Mouse (Mus musculus) 416B (cell line): ENCODE measurements at regions not wholly inside any gene's neighbourhood (a gene's known extent, or its start where the extent isn't known, plus 50 kb on each side); places are given as distances from the start of the nearest gene placed in this dataset.

Source experiments
- DNase-seq: peaks from one replicate; pipeline ENCODE4 v3.0.0; 2011; ENCODE audit warnings: low read depth

DNA sequence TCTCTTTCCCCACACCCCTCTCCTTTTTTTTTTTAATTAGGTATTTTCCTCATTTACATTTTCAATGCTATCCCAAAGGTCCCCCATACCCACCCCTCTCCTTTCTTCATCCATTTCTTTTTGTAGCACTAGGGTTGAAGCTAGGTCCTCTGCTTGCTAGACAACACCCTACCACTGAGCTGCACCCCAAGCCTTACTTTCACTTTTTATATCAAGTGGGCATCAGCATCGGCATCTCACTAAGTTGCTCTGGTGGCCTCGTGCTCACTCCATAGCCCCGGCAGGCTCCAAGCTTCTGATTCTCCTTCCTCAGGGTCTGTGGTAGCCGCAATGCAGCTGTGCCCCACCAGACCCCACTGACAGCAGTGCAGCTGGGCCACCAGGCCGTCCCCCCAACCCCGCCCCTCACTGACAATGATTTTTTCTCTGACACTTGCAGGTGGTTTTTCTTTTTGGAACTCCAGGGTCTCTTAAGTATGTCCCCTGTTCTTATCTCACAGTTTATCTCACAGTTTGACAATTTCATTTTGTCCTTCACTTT is 77.5 kb downstream of the Nufip1 start:
- DNase-seq, result peak; percentile 59

DNA sequence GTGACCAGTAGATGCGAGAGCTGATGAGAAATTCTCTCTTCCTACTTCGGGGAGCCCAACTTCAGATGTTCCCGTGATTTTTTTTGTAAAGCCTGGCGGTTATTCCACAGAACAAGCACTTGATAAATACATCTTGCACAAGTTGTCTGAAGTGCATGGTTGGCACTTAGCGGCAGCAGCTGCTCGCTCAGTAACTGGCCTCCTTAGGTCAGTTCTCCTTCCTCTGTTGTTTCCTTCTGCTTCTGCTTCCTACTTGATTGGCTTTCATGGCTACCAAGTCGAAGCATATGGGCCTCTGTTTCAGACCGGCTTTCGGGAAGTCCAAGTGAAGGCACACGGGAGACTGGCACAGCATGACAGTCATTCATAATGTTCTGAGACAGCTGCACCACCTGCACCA is 84.6 kb downstream of the Nufip1 start:
- peak; percentile 28 for DNase-seq

DNA sequence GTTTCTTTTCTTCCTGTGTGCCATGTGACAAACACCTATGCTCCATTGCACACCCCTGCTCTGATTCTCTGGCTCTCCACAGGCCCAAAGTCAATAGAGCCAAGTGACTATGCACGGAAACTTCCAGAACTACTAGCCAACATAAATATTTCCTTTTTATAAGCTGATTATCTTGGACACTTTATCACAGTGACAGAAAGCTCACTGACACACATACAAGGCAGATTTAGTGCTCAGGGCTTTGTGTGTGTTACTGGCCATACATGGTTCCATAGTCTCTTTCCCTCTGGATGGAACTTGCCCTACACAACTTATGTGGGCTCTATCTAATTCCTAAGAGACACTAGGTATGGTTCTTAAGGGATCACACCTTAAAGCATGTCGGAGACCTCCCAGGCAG is 86.7 kb downstream of the Nufip1 start:
- DNase-seq, result no peak

DNA sequence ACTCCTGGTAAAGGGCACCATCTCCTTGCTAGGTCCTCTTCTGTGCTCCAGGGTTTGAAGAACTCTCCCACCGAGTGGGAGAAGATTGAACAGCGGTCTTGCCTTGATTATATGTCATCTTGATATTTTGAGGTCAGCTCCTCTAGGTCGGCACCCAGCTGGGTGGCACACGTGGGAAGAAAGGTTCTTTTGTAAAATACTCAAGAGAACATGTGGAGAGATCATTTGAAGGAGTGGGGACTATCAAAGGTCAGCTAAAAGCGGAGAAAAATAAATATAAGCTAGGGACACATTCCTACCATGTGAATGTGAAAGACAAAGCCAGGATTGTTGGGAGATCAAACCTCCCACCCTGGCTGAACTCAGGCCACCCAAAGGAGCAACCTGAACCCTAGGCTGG is 87.7 kb downstream of the Nufip1 start:
- no peak for DNase-seq

DNA sequence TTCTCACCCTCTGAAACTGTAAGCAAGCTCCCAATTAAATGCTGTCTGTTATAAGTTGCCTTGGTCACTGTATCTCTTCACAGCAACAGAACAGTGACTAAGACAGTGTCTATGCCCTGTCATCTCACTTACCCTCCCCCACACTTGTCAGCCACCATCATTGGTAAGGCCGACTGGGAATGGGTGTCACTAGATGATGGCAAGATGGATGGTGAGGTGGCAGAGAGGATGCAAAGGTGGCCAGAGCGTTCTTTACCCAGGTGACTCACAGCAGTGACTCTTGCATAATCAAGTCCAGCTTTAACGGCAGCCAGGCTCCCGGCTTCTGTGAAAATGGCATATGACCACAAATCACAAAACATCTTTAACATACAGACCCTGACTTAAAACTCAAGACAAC is 91.9 kb downstream of the Nufip1 start:
- DNase-seq, result peak; percentile 75

DNA sequence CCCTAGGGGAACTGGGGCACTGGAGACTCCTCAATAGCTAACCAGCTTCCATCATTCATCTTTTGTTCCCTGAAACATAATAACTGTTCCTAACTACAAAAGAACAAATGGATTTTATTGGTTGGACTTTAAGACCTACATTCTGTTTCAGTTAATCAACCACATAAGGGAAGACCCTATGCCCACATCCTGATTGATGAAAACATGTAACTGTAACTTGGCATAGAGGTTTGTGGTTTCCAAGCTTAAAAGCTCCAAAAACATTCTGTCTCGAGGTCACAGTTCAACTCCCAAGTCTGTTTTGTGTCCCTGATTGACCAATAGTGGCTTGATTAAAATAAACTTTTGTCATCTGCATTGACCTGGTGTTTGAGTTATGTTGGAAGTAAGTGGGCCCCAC is 92.4 kb downstream of the Nufip1 start:
- DNase-seq, result peak; percentile 80

DNA sequence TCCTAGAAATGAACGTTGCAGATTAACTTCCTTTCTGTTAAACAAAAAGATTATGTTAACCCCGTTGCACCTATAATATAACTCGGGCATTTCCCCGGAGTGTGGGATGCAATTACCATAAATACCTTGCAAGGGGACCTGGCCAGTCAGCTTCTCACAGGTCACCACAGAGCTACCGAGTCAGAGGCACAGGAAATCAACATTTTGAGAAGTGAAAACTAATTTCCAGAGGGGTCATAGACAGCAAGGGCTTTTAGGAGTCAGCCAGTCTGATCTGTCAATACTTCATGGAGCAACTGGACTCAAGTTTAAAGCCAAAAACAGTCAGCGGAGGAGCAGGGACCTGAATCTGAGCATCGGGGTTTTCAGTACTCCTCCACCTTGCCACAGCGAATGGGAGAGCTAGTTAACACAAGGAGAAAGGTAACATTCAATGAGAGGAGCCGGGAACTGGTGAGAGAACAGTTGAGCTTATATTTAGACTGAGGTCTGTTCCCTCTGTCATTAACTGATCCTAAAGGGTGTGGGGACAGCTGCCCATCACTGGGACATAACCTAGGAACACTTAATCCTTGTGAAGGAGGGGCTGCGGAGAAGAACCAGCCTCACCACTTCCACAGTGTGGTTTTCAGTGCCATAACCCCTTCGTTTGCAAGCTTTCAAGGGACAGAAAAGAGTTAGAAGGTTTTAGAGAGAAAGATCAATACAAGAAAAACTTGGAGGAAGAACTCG is 105.9 kb downstream of the Nufip1 start:
- no peak for DNase-seq

DNA sequence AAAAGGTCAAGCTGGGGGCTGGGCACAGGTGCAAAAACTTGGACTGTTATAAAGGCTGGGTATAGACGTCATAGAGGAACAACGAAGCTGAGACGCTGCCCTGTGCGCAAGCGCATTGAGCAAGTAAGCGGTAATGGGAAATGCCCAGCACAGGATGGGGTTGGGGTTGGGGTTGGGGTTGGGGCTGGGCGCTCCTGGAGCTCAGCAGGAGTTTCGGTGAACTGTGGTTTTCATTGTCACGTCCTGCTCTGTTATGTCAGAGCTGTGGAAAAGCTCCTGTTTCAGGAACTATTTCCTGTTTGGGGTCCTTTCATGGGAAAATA is 106.4 kb downstream of the Nufip1 start:
- no peak for DNase-seq

DNA sequence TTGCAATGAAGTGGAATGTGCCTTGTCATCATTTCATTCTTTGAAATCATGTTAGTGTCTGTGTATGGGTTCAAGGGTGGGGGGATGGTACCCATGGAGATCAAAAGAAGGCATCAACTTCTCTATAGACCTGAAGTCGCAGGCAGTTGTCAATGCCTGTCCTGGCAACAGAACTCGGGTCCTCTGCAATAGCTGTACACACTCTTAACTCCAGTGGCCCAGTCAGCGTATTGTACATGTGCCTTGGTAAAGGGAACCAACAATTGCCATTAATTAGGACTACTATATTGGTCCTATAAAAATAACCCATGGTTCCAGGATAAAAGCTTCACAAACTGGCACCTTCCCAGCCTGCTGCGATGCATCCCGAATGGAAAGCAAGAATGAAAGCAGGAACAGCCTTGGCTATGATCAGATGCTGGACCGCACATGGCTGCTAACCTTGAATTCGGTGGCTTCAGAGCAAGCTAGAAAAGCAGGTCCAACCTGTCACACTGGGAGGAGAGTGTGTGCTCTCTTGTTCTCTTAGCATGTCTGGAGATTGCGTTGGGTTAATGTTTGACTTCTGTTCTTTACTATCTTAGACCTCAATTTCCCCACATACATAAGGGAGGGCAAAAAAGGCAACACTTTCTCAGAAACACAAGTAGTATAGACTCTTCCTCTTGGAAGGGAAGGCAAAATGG is 107.0 kb downstream of the Nufip1 start:
- no peak for DNase-seq

DNA sequence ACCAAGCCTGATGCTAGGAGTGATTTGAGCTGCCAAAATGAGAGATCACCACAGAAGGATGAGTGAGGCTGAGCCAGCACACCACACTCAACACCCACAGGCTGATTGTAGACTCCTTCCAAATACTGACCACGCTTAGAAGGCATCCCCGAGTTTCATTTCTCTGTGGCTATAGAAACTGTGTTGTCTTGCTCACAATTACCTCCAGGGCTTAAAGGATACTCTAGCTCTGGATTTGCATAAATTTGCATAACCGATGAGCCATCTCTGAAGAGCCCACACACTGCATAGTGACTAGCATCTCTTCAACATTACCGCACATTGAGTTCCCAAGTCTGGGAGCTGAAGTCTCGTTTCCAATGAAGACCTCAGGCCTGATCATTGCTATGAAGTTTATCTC is 110.3 kb downstream of the Nufip1 start:
- DNase-seq, result no peak

DNA sequence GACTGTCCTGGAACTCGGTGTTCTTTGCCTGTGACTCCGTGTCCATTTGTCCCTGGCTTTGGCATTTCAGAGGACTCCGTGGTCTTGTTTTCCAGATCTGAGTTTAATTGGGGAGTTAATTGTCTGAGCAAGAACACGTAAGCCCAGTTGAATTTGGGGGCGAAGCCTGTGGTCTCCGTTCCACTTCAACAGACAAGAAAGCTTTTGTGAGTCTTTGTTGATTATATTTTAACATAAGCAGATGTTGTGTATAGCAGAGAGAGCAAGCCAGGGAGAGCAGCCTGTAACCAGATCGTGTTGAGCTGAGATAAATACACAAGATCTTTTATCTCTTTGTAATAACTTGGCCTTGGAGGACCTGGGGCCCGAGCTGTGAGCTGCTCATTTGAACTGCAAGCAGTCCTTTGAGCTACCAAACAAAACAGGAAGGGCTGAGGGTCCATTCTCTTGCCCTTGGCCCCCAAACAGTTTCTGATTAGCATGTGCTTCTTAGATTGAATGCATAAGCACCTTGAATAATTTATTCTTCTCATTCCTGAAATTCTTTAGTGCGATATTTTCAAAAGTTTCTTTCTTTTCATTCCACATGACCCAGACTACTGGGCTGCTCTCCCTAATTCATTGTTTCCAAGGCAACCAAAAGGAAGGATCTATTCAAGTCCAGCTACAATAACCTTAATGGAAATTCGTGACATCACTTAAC is 111.1 kb downstream of the Nufip1 start:
- no peak for DNase-seq

DNA sequence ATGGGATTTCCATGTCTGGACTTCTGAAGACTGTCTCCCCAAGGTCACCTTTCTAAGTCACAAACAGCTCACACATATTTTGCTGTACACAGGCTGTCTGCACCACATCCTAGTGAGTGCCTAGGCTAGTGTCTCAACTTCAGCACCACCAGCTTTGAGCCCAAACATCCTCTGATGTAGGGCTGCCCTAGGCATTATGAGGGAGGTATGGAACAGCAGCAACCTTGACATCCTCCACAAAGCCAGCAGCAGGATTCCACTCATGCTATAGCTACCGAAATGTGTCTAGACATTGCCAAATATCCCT is 111.6 kb downstream of the Nufip1 start:
- no peak for DNase-seq

DNA sequence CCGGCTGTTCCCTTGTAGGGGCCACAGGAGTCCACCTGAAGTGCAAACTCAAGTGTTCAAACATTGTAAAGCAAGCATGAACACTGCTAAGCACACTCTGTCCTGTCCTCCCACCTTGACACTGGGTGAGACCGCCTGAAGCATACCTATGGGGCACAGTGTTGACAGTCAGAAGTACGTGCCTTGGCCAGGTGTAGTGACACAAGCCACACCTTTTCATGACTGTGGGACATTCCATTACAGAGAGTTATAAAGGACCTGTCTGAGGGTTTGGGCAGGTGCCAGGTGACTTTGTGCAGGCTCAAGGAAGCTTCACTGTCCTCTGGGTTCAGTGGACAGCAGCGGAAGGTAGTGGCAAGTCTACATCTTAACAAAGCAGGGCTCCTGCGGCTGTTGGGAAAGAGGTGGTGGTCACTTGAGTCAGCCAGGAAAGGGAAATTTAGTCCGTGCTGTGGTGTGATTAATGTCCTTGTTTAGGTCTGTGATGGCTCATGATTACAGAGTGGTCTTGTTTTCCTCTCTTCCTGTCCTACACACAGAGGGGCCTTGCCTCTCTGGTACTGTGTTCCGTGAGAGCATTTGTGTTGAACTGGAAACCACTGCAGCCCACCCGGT is 112.5 kb downstream of the Nufip1 start:
- peak; percentile 91 for DNase-seq

DNA sequence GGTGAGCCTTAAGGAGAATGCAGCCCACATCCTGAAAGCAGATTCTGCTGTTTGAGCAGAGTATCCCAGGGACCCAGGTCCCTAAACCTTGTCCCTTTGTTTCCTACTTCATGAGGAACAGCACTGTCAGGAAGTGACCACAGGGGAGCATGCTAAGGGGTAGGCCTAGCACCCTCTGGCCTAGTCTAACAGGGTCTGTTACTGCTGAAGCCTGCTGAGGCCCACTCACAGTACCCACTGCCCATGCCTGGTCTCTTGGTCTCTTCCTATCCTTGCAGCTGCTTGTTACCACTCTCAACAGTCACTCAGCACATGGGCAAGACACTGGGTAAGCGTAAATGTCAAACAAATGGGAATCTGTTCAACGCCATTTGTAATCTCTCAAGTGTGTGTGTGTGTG is 113.2 kb downstream of the Nufip1 start:
- DNase-seq, result no peak

DNA sequence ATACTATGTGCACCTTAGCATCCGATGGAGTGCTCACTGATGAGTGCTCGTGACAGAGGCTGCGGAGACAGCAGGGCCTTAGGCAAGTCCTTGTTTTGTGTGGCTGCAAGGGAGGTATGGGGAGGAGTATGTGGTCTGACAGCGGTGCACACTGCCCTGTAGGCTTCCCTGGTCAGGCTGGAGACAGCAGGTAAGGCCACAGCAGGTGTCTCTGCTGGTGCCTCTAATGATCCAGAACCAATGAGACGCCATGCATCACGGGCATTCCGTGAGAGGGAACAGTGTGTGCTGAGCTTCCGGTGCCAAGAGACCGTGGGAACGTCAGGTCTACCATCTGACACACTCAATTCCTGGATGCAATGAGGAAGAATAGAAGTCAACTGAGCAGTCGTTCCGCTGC is 114.8 kb downstream of the Nufip1 start:
- DNase-seq, result no peak

DNA sequence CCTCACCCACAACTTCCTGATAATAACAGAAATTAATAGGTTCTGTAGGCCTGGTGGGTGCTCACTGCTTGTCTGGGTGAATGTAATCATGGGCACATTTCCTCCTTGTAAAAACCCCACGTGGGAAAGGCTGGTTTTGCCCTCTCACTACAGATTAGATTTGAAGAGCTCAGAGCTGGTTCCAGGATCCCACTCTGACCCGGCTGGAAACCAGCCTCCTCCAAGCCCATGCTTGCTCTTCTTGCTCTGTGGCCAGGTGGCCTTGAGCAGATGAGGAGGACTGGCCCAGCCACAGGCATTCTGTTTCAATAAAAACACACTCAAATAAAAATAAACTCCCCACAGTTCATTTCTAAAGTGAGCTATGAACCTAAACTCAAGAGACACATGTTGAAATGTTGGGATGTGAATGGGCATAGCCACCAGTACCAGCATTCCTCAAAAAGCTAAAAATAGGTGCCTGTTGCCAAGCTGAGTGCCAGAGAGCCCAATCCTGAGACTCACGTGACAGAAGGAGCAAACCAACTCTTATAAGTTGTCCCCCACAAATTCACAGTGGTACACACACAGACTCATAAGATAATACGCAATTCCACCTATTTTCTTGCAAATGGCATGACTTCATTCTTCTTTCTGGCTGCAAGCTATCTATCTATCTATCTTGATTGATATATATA is 116.1 kb downstream of the Nufip1 start:
- no peak for DNase-seq

DNA sequence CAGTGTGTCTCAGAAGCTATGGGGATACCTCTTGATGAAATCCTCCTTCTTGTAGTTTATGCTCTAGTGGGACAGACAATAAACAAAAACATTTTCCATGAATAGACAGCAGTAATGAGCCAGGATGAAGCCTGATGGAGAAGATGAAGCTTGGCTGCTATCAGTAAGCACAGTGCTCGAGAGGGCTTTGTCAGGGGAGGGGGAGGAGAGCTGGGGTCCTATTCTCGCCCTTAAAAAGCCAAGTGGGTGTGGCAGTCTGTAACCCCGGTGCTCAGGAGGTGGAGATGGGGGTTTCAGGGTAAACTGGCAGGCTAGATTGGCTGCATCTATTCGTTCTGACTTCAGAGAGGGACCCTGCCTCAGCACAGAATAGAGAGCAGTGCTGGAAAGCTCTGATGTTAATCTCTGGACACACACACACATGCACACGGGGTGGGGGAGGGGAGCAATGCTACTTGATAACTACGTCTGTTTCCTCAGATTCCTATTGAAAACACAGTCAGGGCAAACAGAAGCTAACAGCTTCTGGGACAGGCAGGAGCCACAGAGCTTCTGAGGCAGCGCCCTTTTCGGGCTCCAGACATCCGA is 118.4 kb downstream of the Nufip1 start:
- DNase-seq, result no peak

DNA sequence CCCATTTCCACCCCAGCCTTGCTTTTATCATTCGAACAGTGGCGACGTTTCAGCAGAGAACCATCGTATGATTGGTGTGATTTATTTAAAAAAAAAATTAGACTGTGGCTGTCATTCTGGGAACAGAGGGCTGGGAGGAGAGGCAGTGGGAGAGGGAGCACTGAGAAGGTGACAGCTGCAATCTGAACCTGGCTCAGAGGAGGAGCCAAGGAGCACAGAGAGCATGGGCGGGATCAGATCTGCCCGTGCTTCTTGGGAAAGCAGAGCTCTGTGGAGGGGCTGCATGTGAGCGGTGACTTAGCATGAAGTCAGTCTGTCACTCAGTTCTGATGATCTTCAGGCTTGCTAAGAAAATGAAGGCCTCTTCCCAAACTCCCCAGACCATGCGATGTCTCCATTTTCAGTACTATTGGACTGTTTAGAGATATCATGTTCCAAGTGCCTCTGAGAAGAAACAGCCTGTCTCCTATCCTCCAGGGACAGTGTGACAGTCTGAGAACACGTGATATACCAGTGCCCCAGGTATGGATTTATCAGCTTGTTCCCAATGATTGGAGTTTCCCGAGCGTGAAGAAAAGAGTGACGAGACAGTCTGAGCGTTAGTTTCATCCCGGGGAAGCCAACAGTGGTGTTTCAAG is 129.3 kb downstream of the Nufip1 start:
- no peak for DNase-seq

DNA sequence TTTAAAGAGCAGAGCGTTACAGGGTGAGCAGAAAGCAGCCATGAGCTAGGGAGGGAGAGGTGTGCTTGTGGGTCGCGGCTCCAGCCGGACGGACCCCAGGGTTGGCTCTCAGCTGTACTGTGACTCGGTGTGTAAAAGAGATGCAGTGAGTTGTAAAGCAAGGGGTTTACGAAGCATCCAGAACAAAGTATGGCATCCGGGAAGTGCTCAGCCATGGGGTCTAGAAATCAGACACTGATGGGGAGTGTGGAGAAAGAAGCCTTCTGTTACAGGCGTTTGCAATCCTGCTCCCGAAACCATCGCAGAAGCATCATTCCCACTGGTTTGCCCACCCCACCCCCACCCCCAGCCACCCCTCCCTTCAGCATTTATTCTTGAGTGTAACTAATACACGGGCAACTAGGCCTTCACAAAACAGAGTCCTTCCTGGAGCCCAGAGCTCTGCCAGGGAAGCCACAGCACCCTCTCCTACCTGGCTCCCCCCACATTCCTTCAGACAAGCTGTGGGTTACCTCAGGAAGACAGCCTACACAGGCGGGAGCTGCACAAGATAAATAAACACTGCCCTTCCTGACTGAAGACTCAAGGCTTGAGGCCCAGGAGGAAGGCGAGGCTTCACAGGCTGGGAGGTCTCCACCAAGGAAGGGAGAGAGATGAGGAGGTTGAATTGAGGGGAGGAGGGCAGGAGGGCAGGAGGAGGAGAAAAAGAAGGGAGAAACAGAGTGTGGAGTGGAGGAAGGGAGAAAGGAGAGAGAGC is 133.1 kb downstream of the Nufip1 start:
- no peak for DNase-seq

DNA sequence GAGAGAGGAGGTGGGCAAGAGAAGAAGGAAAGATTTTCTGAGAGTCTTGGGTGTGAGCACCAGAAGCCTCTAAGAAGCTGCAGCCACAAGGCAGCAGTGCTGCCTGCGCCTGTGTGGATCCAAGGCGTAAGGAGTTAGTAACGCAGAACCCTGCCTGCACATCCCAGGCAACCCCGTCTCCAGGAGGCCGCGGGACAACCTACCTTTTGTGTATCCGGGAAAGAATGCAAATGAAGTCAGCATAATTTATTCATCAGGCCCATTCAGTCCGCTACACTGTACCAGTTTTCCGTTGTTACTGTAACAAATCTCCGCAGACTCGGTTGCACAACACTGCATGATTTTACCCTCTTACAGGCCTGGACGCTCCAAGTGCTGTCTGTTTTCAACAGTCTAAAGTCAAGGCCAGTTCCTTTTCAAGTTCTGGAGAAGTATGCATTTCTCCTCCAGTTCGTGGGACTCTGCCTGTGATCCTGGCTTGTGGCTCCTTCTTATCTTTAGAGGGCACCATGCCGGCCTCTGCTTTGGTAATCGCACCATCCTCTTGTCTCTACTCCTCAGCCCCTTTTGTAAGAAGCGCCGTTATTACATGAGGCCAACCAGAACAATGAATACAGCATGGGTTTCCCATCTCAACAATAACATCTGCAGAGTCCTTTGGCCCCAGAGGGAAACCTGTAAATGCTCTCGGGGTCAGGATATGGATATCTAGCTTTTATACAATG is 133.8 kb downstream of the Nufip1 start:
- no peak for DNase-seq
